Mouse (Mus musculus) forebrain, embryonic 12.5 days (tissue): ENCODE measurements around the gene Ccdc50. TPM values are rescaled to one million over a fixed set of nuclear protein-coding genes. Genes with fewer than 3 reads are reported as not detected.
A peak's percentile ranks its signal among the peaks of the same experiment; 100 is the strongest.

ENCODE experiments used
- ATAC-seq: fragments of 200-750 bp; cut with Nextera tagmentation; 2 replicates; pipeline ENCODE4 v1.8.0; 2017; ENCODE audit warnings: moderate TSS enrichment; ENCODE audit not compliant: low FRiP score
- H3K27ac ChIP-seq: fragments of 300-500 bp; sonication (generic); 2 replicates; pipeline ENCODE4 v1.5.1; 2016; ENCODE audit warnings: mild to moderate bottlenecking
- H3K27me3 ChIP-seq: fragments of 300-500 bp; sonication (generic); 2 replicates; pipeline ENCODE4 v1.6.1; 2016; ENCODE audit warnings: mild to moderate bottlenecking
- H3K36me3 ChIP-seq: fragments of 300-500 bp; sonication (generic); replicated peaks from 2 replicates; pipeline ENCODE4 v1.6.1; 2016; ENCODE audit warnings: mild to moderate bottlenecking
- H3K4me1 ChIP-seq: fragments of 300-500 bp; sonication (generic); 2 replicates; pipeline ENCODE4 v1.6.1; 2016
- H3K4me2 ChIP-seq: fragments of 300-500 bp; sonication (generic); 2 replicates; pipeline ENCODE4 v1.6.1; 2016; ENCODE audit warnings: mild to moderate bottlenecking, moderate library complexity
- H3K4me3 ChIP-seq: fragments of 300-500 bp; sonication (generic); replicated peaks from 2 replicates; pipeline ENCODE4 v1.5.1; 2016; ENCODE audit warnings: mild to moderate bottlenecking
- H3K9ac ChIP-seq: fragments of 300-500 bp; sonication (generic); 2 replicates; pipeline ENCODE4 v1.6.1; 2016; ENCODE audit warnings: mild to moderate bottlenecking
- H3K9me3 ChIP-seq: fragments of 300-500 bp; sonication (generic); 2 replicates; pipeline ENCODE4 v1.6.1; 2016
- WGBS: fragments of 180-500 bp; shearing (Covaris S2); methylation state at CpG from one replicate; pipeline ENCODE4 v1.1.7; 2016; 5-methylcytosine and 5-hydroxymethylcytosine counted together
- polyA plus RNA-seq: library from polyadenylated mRNA; unstranded; fragments of >200 nt; fragmentation: Nextera tagmentation; extraction: Ambion mirVana; gene quantifications from 2 replicates; pipeline ENCODE4 v1.2.1, GENCODE M21; 2016

Ccdc50 gene
- 64.9 and 65.5 TPM in 2 replicates for polyA plus RNA-seq

GRCm38 (mm10) chr16:27388761-27389451, at the start of gene Ccdc50:
Gene Ccdc50 (plus strand): TSS chr16:27388869.
- Histone ChIP-seq H3K9me3 (no peaks in the 10 kb centered on the region), H3K4me1 (peaks cover 27% of the 10 kb centered on the region), H3K27ac (peak within 1 kb of the TSS; percentile 96), H3K4me2 (peak within 1 kb of the TSS; percentile 72), H3K27me3 (no peaks in the 10 kb centered on the region), H3K9ac (peak within 1 kb of the TSS; percentile 94), H3K36me3 (no peaks in the 10 kb centered on the region), H3K4me3 (peak within 1 kb of the TSS; percentile 88)
- WGBS = under 1% methylated on average over 60 of the region's 69 CpGs
- peak; percentile 97 for ATAC-seq

GRCm38 (mm10) chr16:27347521-27347920, 41.1 kb upstream of the Ccdc50 start:
- H3K4me1 ChIP-seq = no peaks in the 10 kb centered on the region
- no peak for ATAC-seq
- WGBS = 85% methylated on average over 3 of the region's 3 CpGs
- H3K9ac ChIP-seq = no peak overlapping the region
- H3K4me2 ChIP-seq = no peak overlapping the region
- H3K9me3 ChIP-seq = no peaks in the 10 kb centered on the region
- H3K27me3 ChIP-seq = no peaks in the 10 kb centered on the region
- no peak overlapping the region for H3K27ac ChIP-seq
- H3K36me3 ChIP-seq = no peaks in the 10 kb centered on the region
- H3K4me3 ChIP-seq = no peak overlapping the region

- Histone ChIP-seq H3K9ac (no peak overlapping the region), H3K27ac (no peak overlapping the region), H3K4me2 (no peak overlapping the region), H3K9me3 (no peaks in the 10 kb centered on the region), H3K27me3 (no peaks in the 10 kb centered on the region), H3K36me3 (no peaks in the 10 kb centered on the region), H3K4me3 (no peak overlapping the region), H3K4me1 (no peaks in the 10 kb centered on the region)
- WGBS = 83% methylated on average over 1 of the region's 1 CpGs
- no peak for ATAC-seq
Measured at GRCm38 (mm10) chr16:27348359-27348758, 40.3 kb upstream of the Ccdc50 start.

- Histone ChIP-seq H3K36me3 (no peaks in the 10 kb centered on the region), H3K4me3 (no peak overlapping the region), H3K4me2 (no peak overlapping the region), H3K9ac (no peak overlapping the region), H3K27me3 (no peaks in the 10 kb centered on the region), H3K9me3 (no peaks in the 10 kb centered on the region), H3K27ac (no peak overlapping the region), H3K4me1 (no peaks in the 10 kb centered on the region)
- WGBS = 87% methylated on average over 2 of the region's 2 CpGs
- ATAC-seq = no peak
Measured at GRCm38 (mm10) chr16:27349235-27349634, 39.4 kb upstream of the Ccdc50 start.

DNA sequence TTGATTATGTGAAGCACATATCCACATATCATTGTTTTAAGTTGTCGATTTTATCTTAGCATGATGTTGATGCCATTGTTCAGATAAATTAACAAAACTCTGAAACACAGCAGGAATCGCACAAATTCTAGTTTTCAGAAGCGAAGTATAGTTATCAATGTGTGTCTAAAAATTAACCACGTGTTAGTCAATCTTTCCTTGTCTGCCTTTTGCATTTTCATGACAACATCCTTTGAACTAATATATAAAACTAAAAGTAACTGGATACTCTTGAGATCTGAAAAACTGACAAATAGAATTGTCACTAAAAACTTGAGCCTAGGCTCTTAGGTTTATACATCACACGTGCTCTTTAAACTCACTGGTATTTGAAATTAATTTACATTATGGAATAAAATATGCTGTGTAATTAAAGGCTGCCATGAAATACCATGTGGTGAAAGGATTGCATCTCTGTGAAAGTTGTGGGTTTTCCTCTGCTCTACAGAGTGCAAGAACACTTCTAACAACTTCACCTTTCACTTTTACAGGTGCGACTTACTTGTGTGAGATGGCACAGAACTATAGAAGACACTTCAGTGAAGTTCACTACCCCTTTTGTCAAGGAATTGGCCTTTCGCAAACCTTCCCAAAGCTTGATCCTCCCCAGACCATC, 38.7 kb upstream of the Ccdc50 start:
- Histone ChIP-seq H3K4me2 (no peak overlapping the region), H3K4me3 (no peak overlapping the region), H3K4me1 (no peaks in the 10 kb centered on the region), H3K27ac (no peak overlapping the region), H3K36me3 (no peaks in the 10 kb centered on the region), H3K9me3 (no peaks in the 10 kb centered on the region), H3K27me3 (no peaks in the 10 kb centered on the region), H3K9ac (no peak overlapping the region)
- no peak for ATAC-seq
- 90% methylated on average over 7 of the region's 7 CpGs for WGBS

DNA sequence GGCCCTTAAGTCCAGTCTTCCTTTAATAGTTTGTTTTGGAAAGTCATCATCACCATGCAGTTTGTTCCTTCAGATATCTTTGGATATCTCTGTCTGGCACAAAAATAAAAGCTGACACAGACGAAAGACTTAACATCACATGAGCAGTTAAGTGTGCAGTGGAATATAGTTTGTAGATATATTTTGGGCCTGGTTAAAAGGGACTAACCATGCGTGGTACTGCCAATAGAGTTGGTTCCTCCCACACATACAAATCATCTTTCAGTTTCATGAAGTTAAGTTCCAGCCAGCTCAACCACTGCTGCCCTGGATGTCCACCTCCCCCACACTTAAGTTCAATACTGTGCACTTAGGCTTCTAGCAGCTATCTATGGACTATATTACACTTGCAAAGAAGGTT, 34.2 kb upstream of the Ccdc50 start:
- Histone ChIP-seq H3K4me2 (no peak overlapping the region), H3K36me3 (no peaks in the 10 kb centered on the region), H3K4me1 (no peaks in the 10 kb centered on the region), H3K4me3 (no peak overlapping the region), H3K27me3 (no peaks in the 10 kb centered on the region), H3K9ac (no peak overlapping the region), H3K9me3 (no peaks in the 10 kb centered on the region), H3K27ac (no peak overlapping the region)
- no peak for ATAC-seq
- 86% methylated on average over 2 of the region's 2 CpGs for WGBS

- no peak overlapping the region for H3K27ac ChIP-seq
- no peaks in the 10 kb centered on the region for H3K9me3 ChIP-seq
- ATAC-seq = no peak
- no peaks in the 10 kb centered on the region for H3K4me1 ChIP-seq
- WGBS = 98% methylated on average over 1 of the region's 1 CpGs
- H3K4me2 ChIP-seq = no peak overlapping the region
- H3K4me3 ChIP-seq = no peak overlapping the region
- H3K9ac ChIP-seq = no peak overlapping the region
- H3K27me3 ChIP-seq = no peaks in the 10 kb centered on the region
- H3K36me3 ChIP-seq = no peaks in the 10 kb centered on the region
Measured at GRCm38 (mm10) chr16:27360059-27360458, 28.6 kb upstream of the Ccdc50 start.

- Histone ChIP-seq H3K36me3 (no peaks in the 10 kb centered on the region), H3K4me2 (no peak within 1 kb of the TSS), H3K27me3 (no peaks in the 10 kb centered on the region), H3K9me3 (no peaks in the 10 kb centered on the region), H3K4me1 (no peaks in the 10 kb centered on the region), H3K27ac (no peak within 1 kb of the TSS), H3K9ac (no peak within 1 kb of the TSS), H3K4me3 (no peak within 1 kb of the TSS)
- ATAC-seq = no peak
- 85% methylated on average over 8 of the region's 8 CpGs for WGBS
Measured at GRCm38 (mm10) chr16:27370191-27370590, 18.5 kb upstream of the Ccdc50 start, which contains the start of gene Uts2b. Gene Uts2b (minus strand): TSS chr16:27370239.

DNA sequence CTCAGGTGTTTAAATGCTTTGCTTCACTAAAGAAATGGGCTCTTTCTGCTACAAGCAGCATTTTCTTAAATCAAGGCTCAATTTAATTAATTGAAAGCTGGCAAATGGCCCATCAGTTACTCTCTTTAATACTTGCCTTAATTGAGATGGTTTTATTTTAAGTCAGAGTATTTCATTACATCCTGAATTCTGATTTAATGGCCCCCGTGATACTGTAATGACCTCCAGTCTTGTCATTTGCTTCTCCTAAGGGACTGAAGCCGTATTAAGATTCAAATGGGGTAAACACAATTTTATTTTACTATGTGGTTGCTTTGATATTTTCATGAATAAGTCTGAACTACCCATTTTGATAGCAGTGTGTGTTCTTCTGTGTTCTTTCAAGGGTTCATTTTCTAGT, 18.0 kb upstream of the Ccdc50 start:
- H3K27me3 ChIP-seq = no peaks in the 10 kb centered on the region
- 61% methylated on average over 2 of the region's 2 CpGs for WGBS
- no peaks in the 10 kb centered on the region for H3K36me3 ChIP-seq
- no peak for ATAC-seq
- no peak overlapping the region for H3K4me2 ChIP-seq
- H3K9ac ChIP-seq = no peak overlapping the region
- no peaks in the 10 kb centered on the region for H3K4me1 ChIP-seq
- H3K9me3 ChIP-seq = no peaks in the 10 kb centered on the region
- H3K4me3 ChIP-seq = no peak overlapping the region
- no peak overlapping the region for H3K27ac ChIP-seq

GRCm38 (mm10) chr16:27374139-27374538, 14.5 kb upstream of the Ccdc50 start:
- H3K27ac ChIP-seq = no peak overlapping the region
- H3K36me3 ChIP-seq = no peaks in the 10 kb centered on the region
- ATAC-seq = no peak
- no peak overlapping the region for H3K4me3 ChIP-seq
- H3K27me3 ChIP-seq = no peaks in the 10 kb centered on the region
- no peak overlapping the region for H3K9ac ChIP-seq
- WGBS = 80% methylated on average over 3 of the region's 3 CpGs
- H3K9me3 ChIP-seq = no peaks in the 10 kb centered on the region
- no peak overlapping the region for H3K4me2 ChIP-seq
- no peaks in the 10 kb centered on the region for H3K4me1 ChIP-seq

GRCm38 (mm10) chr16:27375318-27375717, 13.4 kb upstream of the Ccdc50 start:
- Histone ChIP-seq H3K4me1 (no peaks in the 10 kb centered on the region), H3K36me3 (no peaks in the 10 kb centered on the region), H3K27me3 (no peaks in the 10 kb centered on the region), H3K4me2 (no peak overlapping the region), H3K4me3 (no peak overlapping the region), H3K27ac (no peak overlapping the region), H3K9me3 (no peaks in the 10 kb centered on the region), H3K9ac (no peak overlapping the region)
- WGBS = 94% methylated on average over 2 of the region's 2 CpGs
- ATAC-seq = no peak

GRCm38 (mm10) chr16:27376556-27376955, 12.1 kb upstream of the Ccdc50 start:
- Histone ChIP-seq H3K4me3 (no peak overlapping the region), H3K27me3 (no peaks in the 10 kb centered on the region), H3K27ac (no peak overlapping the region), H3K4me1 (no peaks in the 10 kb centered on the region), H3K36me3 (no peaks in the 10 kb centered on the region), H3K9ac (no peak overlapping the region), H3K9me3 (no peaks in the 10 kb centered on the region), H3K4me2 (no peak overlapping the region)
- ATAC-seq = no peak

DNA sequence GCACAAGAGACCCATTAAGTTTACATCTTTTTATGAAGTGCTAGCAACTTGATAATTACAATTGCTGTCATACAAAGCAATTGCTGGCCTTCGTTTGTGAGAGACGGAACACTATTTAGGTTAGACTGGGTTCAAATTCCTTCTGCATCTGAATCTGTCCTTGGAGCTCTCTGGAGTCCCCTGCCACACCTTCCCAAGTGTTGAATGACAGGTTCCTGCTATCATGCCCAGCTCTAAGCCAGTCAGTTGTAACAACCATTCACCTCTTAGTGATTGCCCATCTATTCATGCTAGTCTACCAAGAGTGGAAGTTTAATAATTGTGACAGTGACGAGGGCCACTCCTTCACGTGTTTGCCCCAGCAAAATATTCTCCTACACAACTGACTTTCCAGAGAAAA, 6.5 kb upstream of the Ccdc50 start:
- no peak for ATAC-seq
- 82% methylated on average over 4 of the region's 4 CpGs for WGBS

More for the DNA sequence above, 6.5 kb upstream of the Ccdc50 start:
- Histone ChIP-seq H3K4me3 (no peak overlapping the region), H3K4me1 (no peaks in the 10 kb centered on the region), H3K36me3 (no peaks in the 10 kb centered on the region), H3K9me3 (no peaks in the 10 kb centered on the region), H3K4me2 (no peak overlapping the region), H3K27ac (no peak overlapping the region), H3K9ac (no peak overlapping the region), H3K27me3 (no peaks in the 10 kb centered on the region)
